Mouse (Mus musculus): Measurements from ENCODE around the gene Rreb1. TPM values are rescaled to one million over a fixed set of nuclear protein-coding genes. Genes with fewer than 3 reads are reported as not detected.

Gene Rreb1
- total and polyA plus RNA-seq, 3 experiments: 8.1 to 34.0 TPM; not detected in 1

GRCm38 (mm10) chr13:37859782-37860181 lies 81.6 kb downstream of the Rreb1 start:
- peaks cover 0 to 68% of the 10 kb centered on the region in 2 experiments; a peak in 2 of 4 replicates for H3K36me3 ChIP-seq (ENCODE audit: control insufficient read depth in 1 of 2, insufficient read depth in 2 of 2, low read length in 2 of 2)
- no peaks in the 10 kb centered on the region for H3K27me3 ChIP-seq (ENCODE audit: control insufficient read depth in 1 of 2, insufficient read depth in 2 of 2, low read length in 2 of 2)
- peak overlapping the region; percentile 71 for H3K9ac ChIP-seq (ENCODE audit: control insufficient read depth, low read depth, low read length, poor library complexity, severe bottlenecking)
- H3K9me3 ChIP-seq (replicated peaks; ENCODE audit: insufficient read depth, low read length): no peaks in the 10 kb centered on the region
- peak overlapping the region; percentile 100 for H3K27ac ChIP-seq (ENCODE audit: control insufficient read depth, low read depth, low read length)
- H3K4me3 ChIP-seq (ENCODE audit: control insufficient read depth in 1 of 2, insufficient read depth in 1 of 2, low read depth in 2 of 2, low read length in 2 of 2): peak overlapping the region; percentile 6 to 45; a peak in 3 of 4 replicates
- peaks cover 42% of the 10 kb centered on the region for H3K79me2 ChIP-seq (ENCODE audit: control insufficient read depth, insufficient read depth, low read length, poor library complexity)
- peaks cover 39 to 57% of the 10 kb centered on the region in 2 experiments for H3K4me1 ChIP-seq (ENCODE audit: control insufficient read depth in 1 of 2, insufficient read depth in 2 of 2, low read length in 2 of 2)
- peak; percentile 87 for DNase-seq (ENCODE audit: low read depth, low spot score)
- TF ChIP-seq MEF2A (IDR thresholded peaks at IDR 0.05; ENCODE audit: extremely low read depth, insufficient replicate concordance, low read depth, low read length, poor library complexity, severe bottlenecking) (no peak), USF1 (IDR thresholded peaks at IDR 0.05; ENCODE audit: low read depth, low read length) (no peak), NRF1 (IDR thresholded peaks at IDR 0.05; ENCODE audit: insufficient read depth, low read depth, low read length, poor library complexity, severe bottlenecking) (no peak), TCF12 (IDR thresholded peaks at IDR 0.05; ENCODE audit: low read depth, low read length) (peak; percentile 92), TAL1 (IDR thresholded peaks at IDR 0.05; ENCODE audit: low read length) (peak; percentile 66), MAZ (IDR thresholded peaks at IDR 0.05; ENCODE audit: low read depth, low read length) (0 out of 2 replicates have a peak, but pooled peaks have one; percentile 57), ELF1 (IDR thresholded peaks at IDR 0.05; ENCODE audit: low read depth, low read length) (no peak), ZC3H11A (IDR thresholded peaks at IDR 0.05; ENCODE audit: low read depth, low read length) (no peak), BHLHE40 (IDR thresholded peaks at IDR 0.05; ENCODE audit: borderline replicate concordance, low read depth, low read length) (no peak), NELFE (IDR thresholded peaks at IDR 0.05; ENCODE audit: low read depth, low read length) (0 out of 2 replicates have a peak, but pooled peaks have one; percentile 8), SMC3 (IDR thresholded peaks at IDR 0.05; ENCODE audit: low read depth, low read length) (peak; percentile 24), MYC (IDR thresholded peaks at IDR 0.05; ENCODE audit: low read depth, low read length) (0 out of 2 replicates have a peak, but pooled peaks have one; percentile 51), TBP (IDR thresholded peaks at IDR 0.05; ENCODE audit: low read depth, low read length) (peak; percentile 80), MAX (IDR thresholded peaks at IDR 0.05; ENCODE audit: low read length) (0 out of 2 replicates have a peak, but pooled peaks have one; percentile 12), CHD2 (IDR thresholded peaks at IDR 0.05; ENCODE audit: low read length) (no peak), ETS1 (IDR thresholded peaks at IDR 0.05; ENCODE audit: low read depth, low read length) (peak; percentile 83), GABPA (IDR thresholded peaks at IDR 0.05; ENCODE audit: low read depth, low read length) (no peak), USF2 (IDR thresholded peaks at IDR 0.05; ENCODE audit: borderline replicate concordance in 1 of 2, insufficient read depth in 1 of 2, low read depth in 1 of 2, low read length in 2 of 2) (no peak), CTCF (IDR thresholded peaks at IDR 0.05 in 2 of 3, conservative IDR thresholded peaks at IDR 0.05 in 1 of 3; ENCODE audit: control insufficient read depth in 1 of 3, insufficient read depth in 1 of 3, low read depth in 2 of 3, low read length in 3 of 3, poor library complexity in 1 of 3, severe bottlenecking in 1 of 3) (no peak), MYB (IDR thresholded peaks at IDR 0.05; ENCODE audit: low read depth, low read length) (peak; percentile 90), HCFC1 (IDR thresholded peaks at IDR 0.05; ENCODE audit: low read depth, low read length) (no peak), EP300 (IDR thresholded peaks at IDR 0.05; ENCODE audit: low read depth in 1 of 2, low read length in 2 of 2) (peak; percentile 92 to 96), E2F4 (IDR thresholded peaks at IDR 0.05; ENCODE audit: borderline replicate concordance, low read depth, low read length) (no peak), UBTF (IDR thresholded peaks at IDR 0.05; ENCODE audit: borderline replicate concordance, insufficient read depth, low read depth, low read length) (no peak), ZNF384 (IDR thresholded peaks at IDR 0.05; ENCODE audit: low read depth, low read length) (0 out of 2 replicates have a peak, but pooled peaks have one; percentile 9), POLR2AphosphoS5 (IDR thresholded peaks at IDR 0.05; ENCODE audit: borderline replicate concordance, low read depth, low read length) (no peak), MAFK (IDR thresholded peaks at IDR 0.05; ENCODE audit: borderline replicate concordance, low read depth, low read length) (no peak), KAT2A (conservative IDR thresholded peaks at IDR 0.05; ENCODE audit: low read depth, low read length) (no peak), SIN3A (IDR thresholded peaks at IDR 0.05; ENCODE audit: low read length) (peak; percentile 89), JUND (IDR thresholded peaks at IDR 0.05; ENCODE audit: low read depth, low read length) (no peak), POLR2A (IDR thresholded peaks at IDR 0.05; ENCODE audit: control insufficient read depth in 1 of 2, insufficient read depth in 1 of 2, low read depth in 1 of 2, low read length in 2 of 2, poor library complexity in 1 of 2) (peak in 1 of 2 experiments; percentile 46; a peak in 1 of 4 replicates), RCOR1 (IDR thresholded peaks at IDR 0.05; ENCODE audit: low read depth, low read length) (peak; percentile 70), GATA1 (IDR thresholded peaks at IDR 0.05; ENCODE audit: low read depth, low read length) (peak; percentile 90), ZKSCAN1 (IDR thresholded peaks at IDR 0.05; ENCODE audit: low read depth, low read length) (no peak), RAD21 (IDR thresholded peaks at IDR 0.05; ENCODE audit: low read depth, low read length) (no peak; the same call in 1 of the 2 replicates), POLR2AphosphoS2 (IDR thresholded peaks at IDR 0.05; ENCODE audit: low read length) (no peak), ZMIZ1 (IDR thresholded peaks at IDR 0.05; ENCODE audit: low read depth, low read length) (no peak)
